Mouse (Mus musculus) urinary bladder, adult 2 months (tissue): ENCODE measurements around the gene Acaca. TPM values are rescaled to one million over a fixed set of nuclear protein-coding genes. Genes with fewer than 3 reads are reported as not detected.

ENCODE experiments used
- DNase-seq: peaks from one replicate; pipeline ENCODE4 v3.0.0; 2022; ENCODE audit warnings: low spot score
- polyA plus RNA-seq: library from polyadenylated mRNA; depleted of rRNA; stranded (reverse); fragments of >200 nt; gene quantifications from 2 replicates; pipeline ENCODE4 v1.2.3, GENCODE M21; 2012

The Acaca gene
- polyA plus RNA-seq, 1 experiment, result 17.6 TPM

DNA sequence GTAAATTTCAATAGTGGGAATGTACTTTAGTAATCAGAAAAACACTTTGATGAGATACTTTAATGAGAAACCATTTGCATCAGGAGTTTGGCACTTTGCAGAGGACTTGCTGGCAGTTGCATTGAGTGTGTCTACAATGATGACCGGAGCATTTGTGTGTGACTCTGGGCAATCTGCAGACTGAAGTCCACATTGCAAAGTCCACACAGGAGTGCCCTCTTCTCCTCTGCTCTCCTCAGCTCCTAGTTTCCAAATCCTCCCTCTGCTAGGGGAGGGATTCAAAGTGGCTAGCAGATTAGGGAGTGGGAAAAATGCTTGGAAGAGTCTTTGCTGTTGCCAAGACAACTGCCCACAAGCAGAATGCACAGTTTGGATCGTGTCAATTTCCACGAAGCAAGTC is 16.6 kb downstream of the Acaca start:
- DNase-seq, result no peak

DNA sequence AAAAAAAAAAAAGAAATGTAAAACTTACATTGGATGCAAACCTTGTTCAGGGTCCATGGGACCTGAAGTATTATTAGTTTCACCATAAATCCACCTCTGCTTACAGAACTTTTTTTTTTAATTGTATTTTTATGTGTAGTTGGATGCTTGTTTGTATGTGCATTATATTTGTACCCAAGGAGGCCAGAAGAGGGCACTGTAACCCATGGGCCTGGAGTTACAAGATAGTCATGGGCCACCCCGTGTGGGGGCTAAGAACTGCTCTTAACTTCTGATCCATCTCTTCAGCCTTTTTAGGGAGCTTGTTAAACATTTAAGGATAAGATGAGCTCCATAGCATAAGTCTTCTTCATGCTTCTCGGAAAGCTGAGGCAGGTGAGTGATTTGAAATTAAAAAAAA is 21.4 kb downstream of the Acaca start:
- no peak for DNase-seq

DNA sequence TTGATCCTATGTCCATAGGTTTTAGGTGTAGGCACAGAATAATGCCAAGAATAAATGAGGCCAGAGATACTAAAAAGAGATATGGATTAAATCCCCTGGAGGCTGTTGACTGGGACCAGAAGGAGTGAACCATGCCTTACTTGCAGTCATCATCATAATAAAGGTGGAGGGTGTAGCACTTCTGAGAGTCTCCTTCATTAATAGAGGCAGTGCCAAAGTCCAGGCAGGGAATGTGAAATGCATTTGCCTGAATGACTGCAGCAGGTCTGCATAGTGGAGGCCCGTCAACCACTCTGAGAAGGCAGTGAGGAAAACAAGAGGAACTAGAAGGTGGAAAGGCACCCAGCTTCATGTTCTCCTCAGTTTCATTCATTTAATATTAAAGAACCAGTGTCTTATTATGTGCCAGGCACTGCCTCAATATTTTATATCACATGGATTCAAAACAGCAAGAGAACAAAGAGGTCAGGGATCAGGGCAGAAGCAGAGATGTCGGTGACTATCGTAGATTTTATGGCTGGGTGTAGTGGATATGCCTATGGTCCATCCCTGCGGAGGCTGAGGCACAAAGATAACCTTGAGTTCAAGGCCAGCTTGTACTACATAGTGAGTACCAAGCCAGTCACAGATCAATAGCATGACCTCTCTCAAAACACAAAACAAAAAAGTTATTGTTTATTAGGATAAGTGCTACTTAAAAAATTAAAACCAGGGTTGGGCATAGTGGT is 27.2 kb downstream of the Acaca start:
- no peak for DNase-seq

DNA sequence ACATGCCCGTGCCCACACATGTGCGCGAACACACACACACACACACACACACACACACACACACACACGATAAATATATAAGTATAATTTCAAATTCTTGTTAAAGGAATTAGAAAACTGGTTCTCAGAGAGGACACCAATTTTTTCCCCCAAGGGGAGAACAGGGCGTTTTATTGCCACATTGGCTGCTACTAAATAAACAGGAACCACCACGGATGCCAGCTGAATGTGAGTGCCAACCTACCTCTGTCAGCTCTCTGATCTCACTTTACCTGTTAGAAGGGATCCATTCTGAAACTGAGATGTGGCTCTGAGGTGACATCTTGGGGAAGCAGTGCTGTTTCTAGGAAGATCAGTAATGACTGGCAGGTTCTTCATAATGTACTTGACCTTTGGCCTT is 34.7 kb downstream of the Acaca start:
- no peak for DNase-seq

DNA sequence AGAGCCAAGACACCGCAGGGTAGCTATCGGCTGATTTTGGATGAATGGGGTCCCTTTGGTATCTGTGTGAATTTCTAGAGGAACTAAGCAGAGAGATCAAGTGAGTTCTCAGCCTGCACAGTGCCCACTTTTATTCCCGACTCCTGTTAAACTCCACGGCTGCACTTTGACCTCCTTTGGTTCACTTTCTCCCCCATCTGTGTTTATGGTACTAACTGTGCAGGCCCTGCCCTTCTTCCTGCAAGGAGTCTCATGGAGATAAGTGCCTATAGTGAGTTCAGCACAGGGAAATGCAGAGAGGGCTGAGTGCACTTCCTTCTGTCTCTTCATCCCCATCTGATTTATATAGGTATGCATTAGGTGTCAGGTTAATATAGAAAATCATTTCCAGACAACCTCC is 35.1 kb downstream of the Acaca start:
- no peak for DNase-seq

DNA sequence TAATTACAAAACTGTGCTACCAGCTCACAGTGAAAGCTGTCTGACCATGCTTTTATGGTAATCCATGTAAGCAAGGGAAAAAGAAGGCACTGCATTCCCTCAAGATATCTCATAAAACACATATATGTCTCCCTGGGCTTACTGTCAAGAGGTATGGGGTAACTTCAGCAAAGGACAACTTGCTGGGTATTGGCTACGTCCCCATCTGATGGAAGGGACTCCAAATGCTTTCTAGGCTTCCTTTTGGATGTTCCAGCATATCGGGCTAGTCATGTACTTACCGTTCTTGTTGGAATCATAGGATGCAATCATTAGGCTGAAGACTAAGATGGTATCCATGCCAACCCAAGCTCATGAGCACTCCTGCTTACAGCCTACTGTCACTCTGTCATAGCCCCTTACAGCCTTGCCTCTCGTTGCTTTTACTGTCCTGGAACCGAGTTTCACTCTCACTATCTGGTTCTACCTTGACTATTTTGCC is 37.6 kb downstream of the Acaca start, which contains the start of gene Gm11437:
TSS of gene Gm11437 (minus strand) at position 431 of the 481 bp plus-strand sequence.
- DNase-seq, result no peak

DNA sequence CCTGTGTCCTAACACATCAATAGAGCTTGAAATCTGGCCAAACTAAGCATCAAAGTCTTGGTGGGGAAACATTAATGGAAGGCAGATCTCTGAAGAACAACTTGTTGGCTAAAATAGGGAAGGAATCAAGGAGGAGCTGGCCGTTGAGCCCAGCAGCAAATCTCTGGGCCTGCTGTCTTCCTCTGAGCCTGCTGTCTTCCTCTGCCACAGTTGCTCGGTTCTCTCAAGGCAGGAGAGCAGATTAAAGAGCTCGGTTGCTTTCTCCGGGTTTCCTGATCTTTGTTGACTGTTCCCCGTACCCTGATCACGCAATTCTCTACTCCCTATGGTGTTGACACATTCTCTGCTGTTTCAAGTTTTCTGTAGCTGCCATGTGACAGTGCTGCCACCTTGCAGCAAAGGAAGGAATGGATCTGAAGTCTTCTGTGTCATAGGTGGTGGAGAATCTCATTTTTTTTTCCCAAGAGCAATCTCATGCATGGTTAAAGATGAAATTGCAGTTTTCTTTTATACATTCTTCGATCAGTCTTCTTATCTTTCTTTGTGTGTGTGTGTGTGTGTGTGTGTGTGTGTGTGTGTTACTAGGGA is 39.3 kb downstream of the Acaca start:
- no peak for DNase-seq

DNA sequence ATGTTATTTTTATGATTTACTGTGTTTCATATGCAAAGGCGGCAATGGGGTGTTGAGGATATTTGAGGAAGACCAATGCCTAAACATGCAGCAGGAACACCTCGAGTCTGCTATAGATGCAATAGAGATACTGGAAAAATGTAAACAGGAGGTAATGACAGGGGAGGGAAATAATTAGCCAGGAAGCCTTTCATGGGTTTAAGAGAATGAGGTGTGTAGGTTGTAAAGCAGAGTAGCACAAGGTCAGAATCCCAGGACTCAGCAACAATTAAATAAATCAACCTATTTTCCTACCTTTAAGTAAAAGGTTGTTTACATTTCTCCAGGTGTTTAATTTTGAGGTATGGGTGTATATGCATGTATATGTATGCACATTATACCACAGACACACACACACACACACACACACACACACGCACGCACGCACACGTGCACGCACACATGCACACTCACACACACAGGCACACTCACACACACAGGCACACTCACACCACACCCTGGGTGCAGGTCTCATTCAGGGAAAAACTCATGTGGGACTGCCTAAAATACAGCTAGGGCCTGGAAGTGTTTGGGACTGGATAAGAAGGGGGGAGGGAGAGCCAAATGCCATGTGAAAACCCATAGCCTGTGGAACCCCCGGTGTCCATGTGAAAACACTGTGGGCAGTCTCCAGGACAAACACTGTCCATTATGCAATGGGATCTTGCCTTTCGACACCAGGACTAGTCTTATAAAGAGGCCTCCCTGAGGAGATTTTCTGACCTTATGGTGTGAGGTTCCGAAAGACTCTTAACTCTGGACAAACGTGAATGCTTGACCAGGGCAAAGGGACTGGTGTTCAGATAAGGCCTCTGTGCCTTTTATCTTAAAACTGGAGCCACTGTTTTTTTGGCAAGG is 43.3 kb downstream of the Acaca start:
- DNase-seq, result no peak

DNA sequence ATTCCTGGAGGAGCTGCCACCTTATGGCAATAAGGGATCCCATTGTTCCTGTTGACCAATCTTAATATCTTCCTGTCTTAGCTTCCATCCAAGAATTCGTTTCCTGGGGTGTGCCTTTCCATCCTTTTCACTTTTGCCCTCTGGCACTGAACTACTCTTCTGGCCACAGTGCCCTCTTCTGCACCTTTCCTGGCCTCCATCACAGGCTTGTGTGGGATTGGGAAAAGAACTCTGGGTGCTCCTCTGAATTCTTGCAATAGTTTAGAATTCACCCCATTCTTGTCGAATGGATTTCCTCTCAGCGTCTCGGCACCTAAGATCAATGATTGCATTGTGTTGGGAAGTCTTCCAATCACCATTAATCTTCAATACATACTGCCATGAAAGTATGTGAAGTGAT is 49.1 kb downstream of the Acaca start:
- DNase-seq, result no peak

DNA sequence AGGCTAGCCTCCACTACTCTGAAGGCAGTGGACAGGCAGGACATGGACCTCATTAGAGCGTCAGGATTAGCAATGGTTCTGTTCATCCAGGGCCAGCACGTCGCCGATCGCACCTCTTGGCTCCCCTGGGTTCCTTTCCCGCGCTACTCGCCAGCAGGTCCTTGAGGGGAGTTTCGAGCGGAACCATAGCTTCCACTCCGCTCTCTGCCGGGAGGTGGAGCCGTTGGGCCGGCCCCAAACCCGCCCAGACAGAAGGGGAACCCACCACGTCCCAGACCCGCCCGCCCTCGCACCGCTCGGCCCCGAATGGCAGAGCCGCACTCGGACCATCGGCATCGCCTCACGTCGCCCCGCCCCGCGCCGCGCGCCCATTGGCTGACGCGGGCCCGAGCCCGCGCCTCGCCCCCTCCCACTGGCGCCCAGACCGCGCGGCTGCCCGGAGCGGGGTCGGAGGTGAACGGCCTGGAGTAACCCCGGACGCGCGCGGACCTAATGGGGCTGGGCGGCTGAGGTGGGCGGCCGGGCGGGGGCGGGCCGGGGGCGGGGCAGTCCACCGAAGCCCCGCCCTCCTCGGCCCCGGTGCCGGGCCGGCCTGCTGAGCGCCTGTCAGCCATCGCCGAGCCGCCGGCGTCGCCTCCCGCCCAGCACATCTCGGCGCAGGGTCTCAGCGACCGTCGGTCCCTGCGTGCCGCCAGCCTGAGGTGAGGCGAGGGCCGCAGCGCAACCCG is 49.9 kb downstream of the Acaca start:
- DNase-seq, result peak; percentile 96

DNA sequence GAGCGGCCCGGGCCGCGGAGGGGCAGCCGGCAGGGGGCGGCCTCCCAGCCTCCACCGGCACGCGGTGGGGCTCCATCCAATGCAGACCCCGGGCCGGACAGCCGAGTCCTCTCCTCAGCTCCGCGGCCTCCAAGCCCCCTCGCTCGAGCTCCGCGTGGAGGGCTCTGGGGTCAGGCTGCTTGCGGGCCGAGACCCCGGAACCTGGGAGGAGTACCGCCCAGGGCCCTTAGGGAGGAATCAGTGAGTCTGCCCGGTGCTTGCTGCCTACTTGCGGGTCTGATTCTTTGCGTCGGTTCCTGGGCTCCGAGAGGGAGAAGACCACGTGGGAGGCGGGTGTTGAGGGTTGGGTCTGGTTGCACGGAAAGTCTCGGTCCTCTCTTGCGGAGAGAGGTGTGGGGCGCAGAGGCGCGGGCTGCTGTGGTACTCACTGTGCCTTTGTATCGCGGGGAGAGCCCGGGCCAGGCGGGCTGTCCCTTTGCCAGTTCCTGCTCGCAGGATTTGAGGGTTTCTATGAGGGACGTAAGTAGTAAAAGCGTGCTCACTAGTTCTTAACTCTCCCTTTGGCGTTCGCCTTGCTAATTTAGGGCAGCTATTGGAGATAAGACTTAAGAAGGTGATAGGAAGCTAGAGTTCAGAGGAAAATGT is 50.6 kb downstream of the Acaca start:
- DNase-seq, result peak; percentile 69

DNA sequence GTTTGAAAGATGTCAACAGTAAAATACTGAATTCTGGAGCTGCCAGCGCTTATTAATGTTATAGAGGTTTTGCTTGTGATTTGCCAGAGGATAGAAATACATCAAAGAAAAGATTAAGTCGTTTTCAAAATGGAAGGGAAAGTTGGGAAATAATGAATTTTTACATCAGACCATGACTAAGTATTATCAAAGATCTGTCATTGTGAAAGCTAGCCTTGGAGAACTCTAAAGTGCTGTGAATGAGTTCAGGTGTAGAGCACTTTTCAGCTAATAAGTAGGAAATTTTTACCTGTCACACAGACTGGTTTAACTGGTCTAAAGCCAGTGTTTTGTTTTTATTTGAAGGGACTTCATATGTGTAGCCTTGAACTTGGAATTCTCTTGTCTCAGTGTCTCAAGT is 51.8 kb downstream of the Acaca start:
- no peak for DNase-seq

DNA sequence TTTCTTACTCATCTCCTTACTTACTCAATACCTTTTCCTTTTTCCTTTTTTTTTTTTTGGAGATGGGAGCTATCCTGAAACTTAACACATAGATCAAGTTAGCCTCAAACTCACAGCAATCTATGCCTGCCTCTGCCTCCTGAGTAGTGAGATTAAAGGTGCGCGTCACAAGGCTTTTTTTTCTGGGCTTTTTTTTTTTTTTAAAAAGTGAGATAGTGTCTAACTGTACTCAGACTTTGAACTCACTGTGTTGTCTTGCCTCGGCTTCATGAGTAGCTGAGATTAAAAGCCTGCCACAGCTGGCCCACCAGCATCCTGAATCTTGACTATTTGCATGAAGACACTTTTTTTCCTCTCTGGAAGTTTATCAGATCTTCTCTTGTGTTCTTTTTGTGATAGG is 59.1 kb downstream of the Acaca start:
- no peak for DNase-seq

DNA sequence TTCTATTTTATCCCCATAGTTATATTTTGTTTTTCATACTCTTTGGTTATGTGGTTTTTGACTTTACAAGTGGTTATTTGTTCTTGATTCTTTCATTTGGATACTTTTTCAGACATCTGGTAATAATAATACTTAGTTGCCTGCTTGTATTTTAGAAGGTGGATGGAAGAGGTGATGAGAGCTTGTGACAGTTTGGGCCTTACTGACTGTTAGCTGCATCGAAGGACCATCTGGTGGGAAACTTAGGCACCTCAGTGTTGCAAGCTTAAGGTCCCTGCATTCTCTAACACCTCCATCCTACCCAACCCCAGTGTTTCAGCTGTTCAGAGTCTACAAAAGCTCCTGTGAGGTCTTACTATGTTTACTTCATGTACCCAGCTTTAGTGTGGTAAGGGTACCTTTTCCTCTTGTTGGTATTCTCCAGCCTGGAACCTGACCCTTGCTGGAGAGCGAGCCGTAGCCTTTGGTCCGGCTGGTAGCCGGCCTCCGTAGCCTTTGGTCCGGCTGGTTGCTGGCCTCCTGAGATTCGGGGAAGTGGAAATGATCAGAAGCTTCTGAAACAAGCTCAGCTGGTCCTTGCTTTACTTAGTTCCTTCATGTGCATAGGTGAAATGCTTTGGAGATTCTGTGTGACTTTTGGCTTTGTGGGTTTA is 61.2 kb downstream of the Acaca start:
- no peak for DNase-seq

DNA sequence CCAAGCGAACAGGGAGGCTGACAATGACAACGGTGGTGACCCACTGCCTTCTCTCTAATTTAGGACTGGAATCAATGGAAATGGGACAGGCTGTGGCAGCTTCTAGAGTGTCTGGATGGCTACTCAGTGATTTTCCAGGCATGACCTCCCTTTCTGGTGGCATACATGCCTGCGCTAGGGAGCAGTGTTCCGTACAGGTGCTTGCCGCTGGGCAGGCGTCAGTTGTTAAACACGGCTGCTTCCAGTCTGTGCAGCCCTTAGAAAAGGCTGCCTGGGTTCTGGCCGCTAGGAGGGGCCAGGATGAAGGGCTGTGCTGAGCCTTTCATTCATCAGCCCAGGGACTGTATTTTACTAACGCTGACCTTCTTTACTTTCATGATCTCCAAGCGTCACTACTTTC is 63.8 kb downstream of the Acaca start:
- DNase-seq, result no peak

DNA sequence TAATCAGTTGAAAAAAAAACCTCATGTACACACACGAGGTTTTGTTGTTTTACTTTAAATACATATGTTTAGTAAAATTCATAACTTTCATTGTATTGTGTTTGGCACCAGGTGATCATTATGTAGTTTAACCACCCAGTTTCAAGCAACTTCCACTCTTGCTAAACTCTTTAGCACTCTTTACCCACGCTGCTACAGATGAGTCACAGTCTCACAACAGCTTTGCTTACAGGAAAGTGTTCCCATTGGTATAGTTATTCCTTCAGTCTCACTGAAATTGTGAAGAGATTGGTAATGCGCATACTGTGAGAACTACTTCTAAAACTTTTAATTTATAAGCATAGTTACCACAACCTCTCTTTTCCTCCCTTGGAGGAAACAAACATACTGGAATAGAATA is 65.3 kb downstream of the Acaca start:
- no peak for DNase-seq

DNA sequence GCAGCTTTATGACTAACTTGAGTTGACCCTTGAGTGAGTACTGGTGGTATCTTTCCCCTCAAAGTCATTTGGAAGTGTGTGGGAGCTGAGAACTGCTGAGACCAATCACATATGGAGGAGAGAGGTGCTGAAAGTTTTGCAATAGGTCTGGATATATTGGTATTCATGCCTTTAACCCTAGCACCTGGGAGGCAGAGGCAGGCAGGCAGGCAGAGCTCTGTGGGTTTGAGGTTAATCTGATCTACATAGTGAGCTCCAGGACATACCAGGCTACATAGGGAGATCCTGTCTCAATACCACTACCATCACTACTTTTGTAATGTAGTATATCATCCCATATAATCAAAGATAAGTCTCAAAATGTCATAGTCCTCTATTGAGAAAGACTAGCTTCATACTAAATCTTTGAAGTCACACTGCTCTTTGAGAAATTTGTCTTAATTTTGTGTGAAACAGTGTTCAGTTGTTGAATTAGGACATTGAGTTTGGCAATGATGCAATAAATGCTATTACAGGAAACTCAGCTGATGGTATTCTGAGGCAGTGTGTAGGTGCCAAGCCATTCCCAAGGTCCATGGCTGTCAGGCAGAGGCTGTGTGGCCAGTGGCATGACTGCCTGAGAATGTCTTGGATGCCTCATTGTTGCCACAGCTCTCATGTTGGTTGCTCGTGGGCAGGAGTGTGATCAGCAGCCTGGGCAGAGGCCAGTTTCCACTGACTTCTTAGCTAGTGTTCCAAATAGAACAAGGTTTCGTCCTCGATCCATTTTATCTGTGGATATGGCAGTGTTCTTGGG is 68.3 kb downstream of the Acaca start:
- DNase-seq, result no peak

DNA sequence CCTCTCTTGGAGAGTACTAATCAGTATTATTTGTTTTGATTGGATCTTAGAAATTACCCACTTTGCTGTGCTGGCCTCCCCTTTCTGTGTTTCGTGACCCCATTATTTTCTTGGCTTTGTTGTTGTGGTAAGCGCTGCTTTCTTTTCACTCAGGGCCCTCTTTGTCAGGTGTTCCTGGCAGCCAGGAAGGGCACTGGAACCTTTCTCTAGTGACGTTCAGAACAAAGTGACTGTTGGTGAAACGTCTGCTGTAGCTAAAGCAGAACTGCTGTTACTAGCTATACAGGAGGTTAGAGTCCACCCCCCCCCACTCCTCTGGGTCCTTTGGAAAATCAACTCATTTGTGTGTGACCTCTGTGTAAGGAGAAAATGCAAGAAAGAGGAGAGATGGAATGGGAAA is 76.3 kb downstream of the Acaca start:
- DNase-seq, result no peak

DNA sequence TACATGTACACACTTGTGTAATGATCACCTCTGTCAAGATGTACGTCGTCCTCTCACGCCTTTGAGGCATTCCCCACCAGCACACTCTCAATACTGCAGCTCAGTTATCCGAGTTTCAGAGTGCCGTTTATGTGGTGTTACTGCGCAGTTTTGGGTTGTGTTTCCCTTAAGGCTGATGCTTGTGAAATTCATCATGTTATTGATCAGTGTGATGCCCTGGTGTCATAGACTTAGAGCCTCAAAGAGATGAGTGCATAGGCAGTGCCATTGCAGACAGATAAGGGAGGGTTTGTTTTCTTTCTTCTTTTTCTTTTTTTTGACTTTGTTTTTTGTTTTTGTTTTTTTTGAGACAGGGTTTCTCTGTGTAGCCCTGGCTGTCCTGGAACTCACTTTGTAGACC is 81.4 kb downstream of the Acaca start:
- no peak for DNase-seq

DNA sequence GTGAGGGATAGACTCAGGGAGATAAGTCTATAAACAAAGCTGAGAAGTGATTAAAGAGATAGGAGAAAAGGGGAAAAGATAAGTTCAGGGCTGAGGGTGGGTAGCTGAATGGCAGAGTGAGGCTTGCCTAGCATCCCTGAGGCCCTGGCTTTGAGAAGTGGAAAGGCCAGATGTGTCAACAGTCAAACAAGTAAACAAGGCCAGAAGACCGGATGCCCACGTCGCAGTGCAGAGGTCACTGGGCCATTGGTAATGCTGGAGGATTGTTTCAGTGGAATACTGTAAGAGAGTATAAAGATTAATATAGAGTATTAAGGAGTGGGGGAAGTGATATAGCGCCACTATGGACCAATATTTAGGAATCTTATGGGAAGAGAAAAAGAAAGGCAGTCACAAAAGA is 89.5 kb downstream of the Acaca start:
- DNase-seq, result no peak
